Mouse (Mus musculus): ENCODE results near the gene Trpm3. TPM values are rescaled to one million over a fixed set of nuclear protein-coding genes. Genes with fewer than 3 reads are reported as not detected.

The Trpm3 gene
- total and polyA plus RNA-seq, 2 experiments = not detected

GRCm38 (mm10) chr19:22828198-22828742 lies 689.4 kb downstream of the Trpm3 start:
- Histone ChIP-seq H3K27ac (replicated peaks; ENCODE audit: insufficient read depth, low read depth, low read length) (no peak overlapping the region), H3K9ac (ENCODE audit: low read depth, low read length) (no peak overlapping the region), H3K79me2 (ENCODE audit: control insufficient read depth, insufficient read depth, low read length) (no peaks in the 10 kb centered on the region), H3K27me3 (ENCODE audit: control insufficient read depth, insufficient read depth, low read length) (no peaks in the 10 kb centered on the region), H3K4me3 (ENCODE audit: insufficient read depth, low read depth, low read length) (no peak overlapping the region), H3K36me3 (ENCODE audit: control insufficient read depth, insufficient read depth, low read length) (no peaks in the 10 kb centered on the region), H3K4me1 (ENCODE audit: control insufficient read depth, insufficient read depth, low read length) (no peaks in the 10 kb centered on the region)
- DNase-seq (ENCODE audit: extremely low read depth, low read depth, low spot score) = no peak
- TF ChIP-seq CTCF (IDR thresholded peaks at IDR 0.05; ENCODE audit: low read depth, low read length) = no peak
- no peak for TF ChIP-seq POLR2A (IDR thresholded peaks at IDR 0.05; ENCODE audit: extremely low read depth, insufficient read depth, low read length)
- WGBS = 90% methylated on average over 2 of the region's 2 CpGs

GRCm38 (mm10) chr19:22841081-22842040 lies 702.5 kb downstream of the Trpm3 start:
- Histone ChIP-seq H3K27me3 (ENCODE audit: control insufficient read depth, insufficient read depth, low read length) (no peaks in the 10 kb centered on the region), H3K36me3 (ENCODE audit: control insufficient read depth, insufficient read depth, low read length) (no peaks in the 10 kb centered on the region), H3K4me1 (ENCODE audit: control insufficient read depth, insufficient read depth, low read length) (no peaks in the 10 kb centered on the region), H3K79me2 (ENCODE audit: control insufficient read depth, insufficient read depth, low read length) (no peaks in the 10 kb centered on the region), H3K9ac (ENCODE audit: low read depth, low read length) (no peak overlapping the region), H3K27ac (replicated peaks; ENCODE audit: insufficient read depth, low read depth, low read length) (no peak overlapping the region), H3K4me3 (ENCODE audit: insufficient read depth, low read depth, low read length) (no peak overlapping the region)
- DNase-seq (ENCODE audit: extremely low read depth, low read depth, low spot score) = no peak
- WGBS = 63% methylated on average over 6 of the region's 6 CpGs
- no peak for TF ChIP-seq CTCF (IDR thresholded peaks at IDR 0.05; ENCODE audit: low read depth, low read length)
- no peak for TF ChIP-seq POLR2A (IDR thresholded peaks at IDR 0.05; ENCODE audit: extremely low read depth, insufficient read depth, low read length)

- no peak overlapping the region for H3K27ac ChIP-seq (replicated peaks; ENCODE audit: insufficient read depth, low read depth, low read length)
- H3K4me1 ChIP-seq (ENCODE audit: control insufficient read depth, insufficient read depth, low read length) = no peaks in the 10 kb centered on the region
- no peaks in the 10 kb centered on the region for H3K27me3 ChIP-seq (ENCODE audit: control insufficient read depth, insufficient read depth, low read length)
- no peaks in the 10 kb centered on the region for H3K36me3 ChIP-seq (ENCODE audit: control insufficient read depth, insufficient read depth, low read length)
- H3K9ac ChIP-seq (ENCODE audit: low read depth, low read length) = no peak overlapping the region
- H3K79me2 ChIP-seq (ENCODE audit: control insufficient read depth, insufficient read depth, low read length) = no peaks in the 10 kb centered on the region
- H3K4me3 ChIP-seq (ENCODE audit: insufficient read depth, low read depth, low read length) = no peak overlapping the region
- WGBS = 90% methylated on average over 2 of the region's 2 CpGs
- TF ChIP-seq POLR2A (IDR thresholded peaks at IDR 0.05; ENCODE audit: extremely low read depth, insufficient read depth, low read length) (no peak), CTCF (IDR thresholded peaks at IDR 0.05; ENCODE audit: low read depth, low read length) (no peak)
- DNase-seq (ENCODE audit: extremely low read depth, low read depth, low spot score) = no peak
Measured at GRCm38 (mm10) chr19:22842697-22843096, 703.9 kb downstream of the Trpm3 start.

- TF ChIP-seq CTCF (IDR thresholded peaks at IDR 0.05; ENCODE audit: low read depth, low read length) (no peak), POLR2A (IDR thresholded peaks at IDR 0.05; ENCODE audit: extremely low read depth, insufficient read depth, low read length) (no peak)
- no peak for DNase-seq (ENCODE audit: extremely low read depth, low read depth, low spot score)
- WGBS = 74% methylated on average over 12 of the region's 12 CpGs
- Histone ChIP-seq H3K36me3 (ENCODE audit: control insufficient read depth, insufficient read depth, low read length) (no peaks in the 10 kb centered on the region), H3K79me2 (ENCODE audit: control insufficient read depth, insufficient read depth, low read length) (no peaks in the 10 kb centered on the region), H3K27me3 (ENCODE audit: control insufficient read depth, insufficient read depth, low read length) (no peaks in the 10 kb centered on the region), H3K27ac (replicated peaks; ENCODE audit: insufficient read depth, low read depth, low read length) (no peak overlapping the region), H3K4me3 (ENCODE audit: insufficient read depth, low read depth, low read length) (no peak overlapping the region), H3K9ac (ENCODE audit: low read depth, low read length) (no peak overlapping the region), H3K4me1 (ENCODE audit: control insufficient read depth, insufficient read depth, low read length) (no peaks in the 10 kb centered on the region)
Measured at GRCm38 (mm10) chr19:22847696-22848095, 708.9 kb downstream of the Trpm3 start.

- no peak overlapping the region for H3K4me3 ChIP-seq (ENCODE audit: insufficient read depth, low read depth, low read length)
- H3K36me3 ChIP-seq (ENCODE audit: control insufficient read depth, insufficient read depth, low read length) = no peaks in the 10 kb centered on the region
- H3K4me1 ChIP-seq (ENCODE audit: control insufficient read depth, insufficient read depth, low read length) = no peaks in the 10 kb centered on the region
- TF ChIP-seq CTCF (IDR thresholded peaks at IDR 0.05; ENCODE audit: low read depth, low read length) = no peak
- no peak for TF ChIP-seq POLR2A (IDR thresholded peaks at IDR 0.05; ENCODE audit: extremely low read depth, insufficient read depth, low read length)
- no peak overlapping the region for H3K27ac ChIP-seq (replicated peaks; ENCODE audit: insufficient read depth, low read depth, low read length)
- WGBS = 48% methylated on average over 1 of the region's 1 CpGs
- H3K27me3 ChIP-seq (ENCODE audit: control insufficient read depth, insufficient read depth, low read length) = no peaks in the 10 kb centered on the region
- no peaks in the 10 kb centered on the region for H3K79me2 ChIP-seq (ENCODE audit: control insufficient read depth, insufficient read depth, low read length)
- DNase-seq (ENCODE audit: extremely low read depth, low read depth, low spot score) = no peak
- H3K9ac ChIP-seq (ENCODE audit: low read depth, low read length) = no peak overlapping the region
Measured at GRCm38 (mm10) chr19:22848251-22848650, 709.4 kb downstream of the Trpm3 start.

Measured in liver, adult 2 months (tissue).